Mouse (Mus musculus): Measurements from ENCODE around the gene Fam71f2.

- no peak for TF ChIP-seq CTCF (IDR thresholded peaks at IDR 0.05; ENCODE audit: low read depth)
- no peak for TF ChIP-seq EP300 (optimal IDR thresholded peaks at IDR 0.05)
Measured at GRCm38 (mm10) chr6:29322147-29322546, 42.8 kb downstream of the Fam71f2 start.
